Mouse (Mus musculus): Measurements from ENCODE around the gene Fcnb. TPM values are rescaled to one million over a fixed set of nuclear protein-coding genes. Genes with fewer than 3 reads are reported as not detected.

Fcnb gene
- 0.45 and 1.3 TPM in 2 replicates for polyA plus RNA-seq (2012; rRNA removed)

DNA sequence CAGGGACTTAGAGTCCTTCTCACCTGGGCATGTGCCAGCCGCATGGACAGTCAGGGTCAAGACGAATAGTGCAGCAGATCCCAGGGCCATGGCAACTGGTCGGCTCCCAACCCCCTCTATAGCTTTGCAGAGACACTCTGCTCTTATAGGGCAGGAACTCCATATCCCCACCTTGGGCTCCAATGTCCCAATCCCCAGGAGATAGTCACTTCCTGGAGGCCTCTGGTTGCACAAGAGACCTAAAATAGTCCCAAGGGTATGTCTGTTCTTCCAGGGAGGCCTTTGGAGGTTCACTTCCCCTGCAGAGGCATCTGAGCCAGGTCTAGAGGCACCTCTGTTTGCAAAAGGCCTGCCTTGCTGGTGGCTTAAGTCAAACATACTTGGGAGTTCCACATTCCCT is at the start of gene Fcnb:
TSS of gene Fcnb (minus strand) at position 118 of the 400 bp plus-strand sequence.

Other genes with a start within 250 kb of the Fcnb start
- 28.4 and 42.3 TPM in 2 replicates for gene Col5a1, start 198.5 kb downstream of the Fcnb start, polyA plus RNA-seq (2012; rRNA removed)
- 46.8 and 69.3 TPM in 2 replicates for gene Olfm1, start 108.1 kb upstream of the Fcnb start, polyA plus RNA-seq (2012; rRNA removed)